Mouse (Mus musculus) stomach, embryonic 15.5 days (tissue): ENCODE data around the gene Cry2. TPM values are rescaled to one million over a fixed set of nuclear protein-coding genes. Genes with fewer than 3 reads are reported as not detected.
"Not testable (repeated sequence)": the region's sequence is repeated elsewhere in the genome, so short reads cannot be mapped to it uniquely, and the experiment has no call there.

ENCODE experiments used
- ATAC-seq: fragments of 200-750 bp; cut with Nextera tagmentation; 2 replicates; pipeline ENCODE4 v1.8.0; 2017; ENCODE audit warnings: low read depth, moderate number of reproducible peaks, moderate TSS enrichment; ENCODE audit not compliant: insufficient read depth, low FRiP score
- H3K27ac ChIP-seq: fragments of 300-500 bp; sonication (generic); 2 replicates; pipeline ENCODE4 v1.5.1; 2015; ENCODE audit warnings: mild to moderate bottlenecking, inconsistent platforms
- H3K27me3 ChIP-seq: fragments of 300-500 bp; sonication (generic); replicated peaks from 2 replicates; pipeline ENCODE4 v1.6.1; 2015; ENCODE audit warnings: inconsistent platforms
- H3K36me3 ChIP-seq: fragments of 300-500 bp; sonication (generic); 2 replicates; pipeline ENCODE4 v1.6.1; 2015; ENCODE audit warnings: inconsistent platforms
- H3K4me1 ChIP-seq: fragments of 300-500 bp; sonication (generic); 2 replicates; pipeline ENCODE4 v1.6.1; 2015; ENCODE audit warnings: inconsistent platforms
- H3K4me2 ChIP-seq: fragments of 300-500 bp; sonication (generic); 2 replicates; pipeline ENCODE4 v1.6.1; 2015; ENCODE audit warnings: mild to moderate bottlenecking, inconsistent platforms
- H3K4me3 ChIP-seq: fragments of 300-500 bp; sonication (generic); replicated peaks from 2 replicates; pipeline ENCODE4 v1.5.1; 2015; ENCODE audit warnings: inconsistent platforms
- H3K9ac ChIP-seq: fragments of 300-500 bp; sonication (generic); 2 replicates; pipeline ENCODE4 v1.6.1; 2015; ENCODE audit warnings: inconsistent platforms
- H3K9me3 ChIP-seq: fragments of 300-500 bp; sonication (generic); 2 replicates; pipeline ENCODE4 v1.6.1; 2016; ENCODE audit warnings: inconsistent platforms
- WGBS: fragments of 180-500 bp; shearing (Covaris S2); methylation state at CpG from one replicate; pipeline ENCODE4 v1.1.7; 2015; 5-methylcytosine and 5-hydroxymethylcytosine counted together
- polyA plus RNA-seq: library from polyadenylated mRNA; unstranded; fragments of >200 nt; fragmentation: Nextera tagmentation; extraction: Ambion mirVana; gene quantifications from 2 replicates; pipeline ENCODE4 v1.2.1, GENCODE M21; 2015

Cry2 gene
- polyA plus RNA-seq, 1 experiment from 2014 or later, result 19.2 TPM

GRCm38 (mm10) chr2:92405687-92406086 lies 28.2 kb downstream of the Cry2 start:
- no peak for ATAC-seq
- no peak overlapping the region for H3K4me2 ChIP-seq
- no peak overlapping the region for H3K4me3 ChIP-seq
- 80% methylated on average over 7 of the region's 7 CpGs for WGBS
- H3K27me3 ChIP-seq, result 0 out of 2 replicates have a peak, but pooled peaks cover 2% of the 10 kb centered on the region
- no peaks in the 10 kb centered on the region for H3K9me3 ChIP-seq
- no peak overlapping the region for H3K9ac ChIP-seq
- H3K27ac ChIP-seq, result no peak overlapping the region
- H3K4me1 ChIP-seq, result peaks cover 3% of the 10 kb centered on the region; the same call in 1 of the 2 replicates
- H3K36me3 ChIP-seq, result peaks cover 39% of the 10 kb centered on the region

DNA sequence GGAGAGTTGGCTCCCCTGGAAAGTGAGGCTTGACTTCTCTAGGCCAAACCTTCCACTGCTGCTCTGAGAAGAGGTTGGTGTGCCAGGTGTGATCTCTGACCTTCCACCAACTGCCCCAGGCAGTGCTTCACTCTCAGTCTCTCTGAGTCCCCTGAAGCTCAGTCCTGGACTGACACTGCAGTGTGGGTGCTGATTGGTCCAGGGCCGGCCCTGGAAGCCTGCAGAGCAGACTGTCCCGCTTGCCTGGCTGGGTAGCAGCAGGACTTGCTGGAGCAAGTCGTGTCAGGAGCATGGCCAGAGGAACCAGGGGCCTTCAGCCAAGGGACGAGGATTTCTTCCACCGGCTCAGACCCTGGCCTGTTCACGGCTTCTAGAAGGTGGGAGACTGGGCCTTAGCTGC lies 29.1 kb downstream of the Cry2 start:
- WGBS, result 80% methylated on average over 6 of the region's 6 CpGs
- Histone ChIP-seq H3K4me1 (peaks cover 3% of the 10 kb centered on the region; the same call in 1 of the 2 replicates), H3K4me2 (no peak overlapping the region), H3K9ac (no peak overlapping the region), H3K27me3 (peaks cover 6% of the 10 kb centered on the region; the same call in 1 of the 2 replicates), H3K9me3 (no peaks in the 10 kb centered on the region), H3K4me3 (no peak overlapping the region), H3K36me3 (peaks cover 29% of the 10 kb centered on the region), H3K27ac (no peak overlapping the region)
- ATAC-seq, result no peak

GRCm38 (mm10) chr2:92403776-92404319 lies 30.0 kb downstream of the Cry2 start:
- WGBS, result 84% methylated on average over 5 of the region's 5 CpGs
- Histone ChIP-seq H3K4me2 (no peak overlapping the region), H3K4me3 (no peak overlapping the region), H3K9ac (no peak overlapping the region), H3K9me3 (no peaks in the 10 kb centered on the region), H3K27ac (no peak overlapping the region), H3K36me3 (peaks cover 21% of the 10 kb centered on the region), H3K27me3 (peaks cover 8% of the 10 kb centered on the region; the same call in 1 of the 2 replicates), H3K4me1 (peaks cover 3% of the 10 kb centered on the region; the same call in 1 of the 2 replicates)
- ATAC-seq, result no peak

- H3K27me3 ChIP-seq, result peaks cover 8% of the 10 kb centered on the region; the same call in 1 of the 2 replicates
- no peak for ATAC-seq
- no peaks in the 10 kb centered on the region for H3K9me3 ChIP-seq
- H3K27ac ChIP-seq, result no peak overlapping the region
- 80% methylated on average over 4 of the region's 4 CpGs for WGBS
- H3K9ac ChIP-seq, result no peak overlapping the region
- no peak overlapping the region for H3K4me3 ChIP-seq
- H3K36me3 ChIP-seq, result peaks cover 13% of the 10 kb centered on the region
- no peak overlapping the region for H3K4me2 ChIP-seq
- H3K4me1 ChIP-seq, result peaks cover 3% of the 10 kb centered on the region; the same call in 1 of the 2 replicates
These were observed 31.1 kb downstream of the Cry2 start for GRCm38 (mm10) chr2:92402591-92403326.

DNA sequence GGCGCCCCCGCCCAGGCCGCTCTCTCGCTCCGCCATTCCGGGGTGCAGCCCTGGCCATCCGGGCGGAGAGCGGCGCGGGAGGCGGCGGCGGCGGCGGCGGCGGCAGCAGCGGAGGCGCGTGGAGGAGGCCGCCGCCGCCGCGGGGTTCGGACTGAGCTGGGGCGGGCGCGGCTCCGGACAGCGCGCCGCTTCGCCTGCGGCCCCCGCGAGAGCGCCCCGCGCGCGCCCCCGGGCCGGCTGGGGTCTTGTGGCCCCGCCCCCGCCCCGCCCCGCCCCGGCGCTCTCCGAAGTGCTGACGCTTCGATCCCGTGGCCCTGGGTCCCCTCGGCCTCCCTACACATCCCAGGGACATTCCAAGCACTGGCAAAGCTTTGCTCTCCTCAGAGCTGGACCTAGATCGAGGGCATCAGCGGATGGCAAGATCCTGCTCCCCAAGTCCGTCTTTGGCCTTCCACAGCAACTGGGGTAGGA lies 32.7 kb downstream of the Cry2 start, which contains the start of gene Mapk8ip1:
Gene Mapk8ip1 (minus strand): TSS at position 173 of the 471 bp plus-strand sequence.
- ATAC-seq, result peak; percentile 62
- WGBS, result 2% methylated on average over 38 of the region's 59 CpGs
- peak within 1 kb of the TSS; percentile 93 for H3K4me2 ChIP-seq
- H3K27me3 ChIP-seq, result peaks cover 8% of the 10 kb centered on the region; the same call in 1 of the 2 replicates
- peak within 1 kb of the TSS; percentile 58 for H3K4me3 ChIP-seq
- H3K27ac ChIP-seq, result no peak within 1 kb of the TSS
- H3K36me3 ChIP-seq, result peaks cover 9% of the 10 kb centered on the region
- H3K4me1 ChIP-seq, result peaks cover 3% of the 10 kb centered on the region; the same call in 1 of the 2 replicates
- H3K9ac ChIP-seq, result peak within 1 kb of the TSS; percentile 35; the same call in 1 of the 2 replicates
- H3K9me3 ChIP-seq, result no peaks in the 10 kb centered on the region

- 5% methylated on average over 17 of the region's 22 CpGs for WGBS
- H3K4me2 ChIP-seq, result peak overlapping the region; percentile 93
- peak overlapping the region; percentile 58 for H3K4me3 ChIP-seq
- no peak overlapping the region for H3K27ac ChIP-seq
- no peaks in the 10 kb centered on the region for H3K9me3 ChIP-seq
- peaks cover 9% of the 10 kb centered on the region for H3K36me3 ChIP-seq
- peaks cover 3% of the 10 kb centered on the region; the same call in 1 of the 2 replicates for H3K4me1 ChIP-seq
- peak overlapping the region; percentile 35; the same call in 1 of the 2 replicates for H3K9ac ChIP-seq
- peaks cover 8% of the 10 kb centered on the region; the same call in 1 of the 2 replicates for H3K27me3 ChIP-seq
- no peak for ATAC-seq
These were observed 33.2 kb downstream of the Cry2 start for GRCm38 (mm10) chr2:92400682-92401081.

DNA sequence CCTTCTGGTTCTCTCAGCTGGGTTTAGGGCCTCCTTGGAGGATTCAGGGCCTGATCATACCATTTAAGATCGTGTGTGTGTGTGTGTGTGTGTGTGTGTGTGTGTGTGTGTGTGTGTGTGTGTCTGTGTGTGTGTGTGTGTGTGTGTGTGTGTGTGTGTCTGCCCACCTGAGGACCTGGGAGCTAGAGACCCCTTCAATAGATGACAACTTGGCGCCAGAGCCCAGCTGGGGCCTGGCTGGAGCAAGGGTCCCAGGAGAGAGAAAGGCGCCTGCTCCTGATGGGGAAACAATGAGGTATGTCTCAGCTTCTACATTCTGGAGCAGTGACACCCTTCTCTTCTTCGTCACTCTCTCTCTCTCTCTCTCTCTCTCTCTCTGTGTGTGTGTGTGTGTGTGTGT lies 34.0 kb downstream of the Cry2 start:
- not testable (repeated sequence) for H3K9ac ChIP-seq, H3K9me3 ChIP-seq, H3K4me1 ChIP-seq, ATAC-seq, H3K27ac ChIP-seq, H3K27me3 ChIP-seq, H3K4me2 ChIP-seq, H3K4me3 ChIP-seq, H3K36me3 ChIP-seq
- 82% methylated on average over 4 of the region's 4 CpGs for WGBS

DNA sequence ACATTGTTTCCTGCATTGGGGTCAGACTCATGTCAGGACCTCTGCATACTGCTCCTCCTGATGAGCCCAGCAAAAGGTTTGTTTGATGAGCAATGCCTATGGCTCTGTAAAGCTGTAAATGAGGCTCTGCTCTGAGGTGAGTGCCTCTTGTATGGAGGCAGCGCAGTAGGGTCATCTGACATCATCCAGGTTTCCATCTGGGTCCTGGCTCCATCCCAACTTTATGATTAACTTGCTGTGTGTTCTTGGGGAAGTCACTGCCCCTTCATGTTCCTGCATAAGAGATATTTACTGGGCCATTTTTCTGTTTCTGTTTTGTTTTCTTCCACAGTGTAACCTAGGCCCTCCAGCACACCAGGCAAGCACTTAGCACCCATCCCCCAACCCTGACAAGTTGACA lies 36.4 kb downstream of the Cry2 start:
- no peak overlapping the region for H3K27ac ChIP-seq

DNA sequence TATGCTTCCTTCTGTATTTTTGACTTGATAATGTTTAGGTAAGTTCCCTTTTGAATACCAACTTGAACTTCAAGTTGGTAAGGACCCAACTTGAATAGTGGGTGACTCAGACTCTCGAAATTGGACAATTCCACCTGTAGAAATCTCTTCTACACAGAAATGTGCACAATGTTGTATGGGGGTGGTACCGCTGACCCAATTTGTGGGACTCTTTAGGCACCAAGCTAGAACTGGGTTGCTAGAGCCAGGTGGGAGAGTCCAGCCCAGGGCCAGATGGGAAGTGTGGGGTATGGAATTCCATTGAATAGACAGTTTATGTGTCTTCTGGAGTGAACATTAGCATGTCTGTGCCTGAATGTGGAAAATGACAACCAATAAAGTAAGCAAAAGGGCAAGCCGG lies 38.3 kb downstream of the Cry2 start:
- no peak overlapping the region for H3K9ac ChIP-seq
- 75% methylated on average over 3 of the region's 3 CpGs for WGBS
- no peaks in the 10 kb centered on the region for H3K36me3 ChIP-seq
- peaks cover 5% of the 10 kb centered on the region; the same call in 1 of the 2 replicates for H3K27me3 ChIP-seq
- H3K4me2 ChIP-seq, result no peak overlapping the region
- H3K9me3 ChIP-seq, result no peaks in the 10 kb centered on the region
- peaks cover 25% of the 10 kb centered on the region for H3K4me1 ChIP-seq
- H3K27ac ChIP-seq, result no peak overlapping the region
- no peak overlapping the region for H3K4me3 ChIP-seq
- ATAC-seq, result no peak

More for the DNA sequence above, 36.4 kb downstream of the Cry2 start:
- ATAC-seq, result no peak
- no peaks in the 10 kb centered on the region for H3K36me3 ChIP-seq
- WGBS, result 65% methylated on average over 1 of the region's 1 CpGs
- no peaks in the 10 kb centered on the region for H3K9me3 ChIP-seq
- peaks cover 8% of the 10 kb centered on the region; the same call in 1 of the 2 replicates for H3K27me3 ChIP-seq
- no peak overlapping the region for H3K4me2 ChIP-seq
- peaks cover 10% of the 10 kb centered on the region for H3K4me1 ChIP-seq
- no peak overlapping the region for H3K4me3 ChIP-seq
- H3K9ac ChIP-seq, result no peak overlapping the region

- H3K27ac ChIP-seq, result peak overlapping the region; percentile 59; the same call in 1 of the 2 replicates
- H3K4me1 ChIP-seq, result peaks cover 48% of the 10 kb centered on the region
- no peaks in the 10 kb centered on the region for H3K27me3 ChIP-seq
- WGBS, result 4% methylated on average over 26 of the region's 26 CpGs
- no peak for ATAC-seq
- H3K4me2 ChIP-seq, result peak overlapping the region; percentile 57
- no peaks in the 10 kb centered on the region for H3K36me3 ChIP-seq
- H3K4me3 ChIP-seq, result peak overlapping the region; percentile 41
- no peaks in the 10 kb centered on the region for H3K9me3 ChIP-seq
- H3K9ac ChIP-seq, result peak overlapping the region; percentile 6; the same call in 1 of the 2 replicates
These were observed 41.3 kb downstream of the Cry2 start for GRCm38 (mm10) chr2:92392318-92393264.

DNA sequence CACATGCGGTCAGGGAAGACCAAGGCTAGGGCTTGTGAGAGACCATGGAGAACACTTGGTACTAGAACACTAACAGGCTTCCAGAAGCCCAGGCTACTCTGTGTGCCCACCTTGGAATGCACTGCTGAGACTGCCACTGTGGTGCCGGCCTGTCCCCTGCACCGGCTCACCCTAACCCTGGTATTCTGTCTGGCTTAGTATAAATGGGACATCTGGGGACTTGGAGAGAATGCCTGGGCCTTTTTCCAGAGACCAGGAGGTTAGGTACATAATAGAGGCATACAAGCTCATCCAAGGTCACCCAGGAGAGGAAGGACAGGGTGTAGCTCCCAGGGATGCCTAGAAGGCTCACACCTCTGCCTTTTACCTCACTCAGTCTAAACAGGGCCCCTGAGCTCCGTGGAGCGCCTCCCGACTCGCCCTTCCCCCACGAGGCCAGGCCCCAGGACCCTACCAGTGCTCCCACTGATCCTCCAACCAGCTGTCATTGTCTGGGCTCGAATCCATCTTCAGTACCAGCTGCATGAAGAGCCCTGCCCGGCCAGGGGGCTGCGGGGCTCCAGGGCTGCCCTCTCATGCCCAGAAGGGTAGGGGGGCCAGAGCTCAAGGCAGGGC lies 42.0 kb downstream of the Cry2 start:
- Histone ChIP-seq H3K27ac (peak overlapping the region; percentile 59; the same call in 1 of the 2 replicates), H3K36me3 (no peaks in the 10 kb centered on the region), H3K9ac (peak overlapping the region; percentile 6; the same call in 1 of the 2 replicates), H3K27me3 (no peaks in the 10 kb centered on the region), H3K4me3 (peak overlapping the region; percentile 41), H3K9me3 (no peaks in the 10 kb centered on the region), H3K4me1 (peaks cover 50% of the 10 kb centered on the region), H3K4me2 (peak overlapping the region; percentile 57)
- no peak for ATAC-seq
- WGBS, result 24% methylated on average over 11 of the region's 11 CpGs
